Mouse (Mus musculus): Measurements from ENCODE around the gene Pgf. TPM values are rescaled to one million over a fixed set of nuclear protein-coding genes. Genes with fewer than 3 reads are reported as not detected.

Gene Pgf
- polyA plus RNA-seq, 1 experiment from 2014 or later: 16.3 TPM

- Histone ChIP-seq H3K36me3 (ENCODE audit: control insufficient read depth, insufficient read depth, low read length) (no peaks in the 10 kb centered on the region), H3K9ac (ENCODE audit: low read depth, low read length) (no peak overlapping the region), H3K9me3 (ENCODE audit: control insufficient read depth, low read length) (no peaks in the 10 kb centered on the region), H3K4me2 (replicated peaks; ENCODE audit: low read depth, low read length) (no peak overlapping the region), H3K4me3 (ENCODE audit: low read length) (no peak overlapping the region), H3K4me1 (ENCODE audit: control insufficient read depth, insufficient read depth, low read length) (peaks cover 4% of the 10 kb centered on the region; the same call in 1 of the 2 replicates), H3K27ac (ENCODE audit: low read depth, low read length) (no peak overlapping the region), H3K27me3 (ENCODE audit: control insufficient read depth, insufficient read depth, low read length) (no peaks in the 10 kb centered on the region)
- WGBS: 81% methylated on average over 6 of the region's 6 CpGs
- no peak for ATAC-seq (ENCODE audit: low FRiP score, low TSS enrichment)
Measured at GRCm38 (mm10) chr12:85141096-85141495, 36.5 kb downstream of the Pgf start.

- H3K36me3 ChIP-seq (ENCODE audit: control insufficient read depth, insufficient read depth, low read length): peaks cover 3% of the 10 kb centered on the region; the same call in 1 of the 2 replicates
- 54% methylated on average over 18 of the region's 18 CpGs for WGBS
- no peak overlapping the region for H3K4me2 ChIP-seq (replicated peaks; ENCODE audit: low read depth, low read length)
Measured at GRCm38 (mm10) chr12:85140036-85140701, 37.4 kb downstream of the Pgf start.

GRCm38 (mm10) chr12:85136627-85137026, 41.0 kb downstream of the Pgf start:
- peaks cover 35% of the 10 kb centered on the region for H3K36me3 ChIP-seq (ENCODE audit: control insufficient read depth, insufficient read depth, low read length)
- no peak overlapping the region for H3K9ac ChIP-seq (ENCODE audit: low read depth, low read length)
- H3K9me3 ChIP-seq (ENCODE audit: control insufficient read depth, low read length): no peaks in the 10 kb centered on the region
- no peak overlapping the region for H3K4me3 ChIP-seq (ENCODE audit: low read length)
- no peaks in the 10 kb centered on the region for H3K27me3 ChIP-seq (ENCODE audit: control insufficient read depth, insufficient read depth, low read length)
- H3K27ac ChIP-seq (ENCODE audit: low read depth, low read length): no peak overlapping the region
- WGBS: 79% methylated on average over 4 of the region's 4 CpGs
- no peaks in the 10 kb centered on the region for H3K4me1 ChIP-seq (ENCODE audit: control insufficient read depth, insufficient read depth, low read length)
- no peak for ATAC-seq (ENCODE audit: low FRiP score, low TSS enrichment)
- H3K4me2 ChIP-seq (replicated peaks; ENCODE audit: low read depth, low read length): no peak overlapping the region

More at GRCm38 (mm10) chr12:85140036-85140701, 37.4 kb downstream of the Pgf start:
- no peaks in the 10 kb centered on the region for H3K9me3 ChIP-seq (ENCODE audit: control insufficient read depth, low read length)
- no peak overlapping the region for H3K9ac ChIP-seq (ENCODE audit: low read depth, low read length)
- no peak overlapping the region for H3K4me3 ChIP-seq (ENCODE audit: low read length)
- no peaks in the 10 kb centered on the region for H3K4me1 ChIP-seq (ENCODE audit: control insufficient read depth, insufficient read depth, low read length)
- H3K27me3 ChIP-seq (ENCODE audit: control insufficient read depth, insufficient read depth, low read length): no peaks in the 10 kb centered on the region
- ATAC-seq (ENCODE audit: low FRiP score, low TSS enrichment): no peak
- no peak overlapping the region for H3K27ac ChIP-seq (ENCODE audit: low read depth, low read length)

DNA sequence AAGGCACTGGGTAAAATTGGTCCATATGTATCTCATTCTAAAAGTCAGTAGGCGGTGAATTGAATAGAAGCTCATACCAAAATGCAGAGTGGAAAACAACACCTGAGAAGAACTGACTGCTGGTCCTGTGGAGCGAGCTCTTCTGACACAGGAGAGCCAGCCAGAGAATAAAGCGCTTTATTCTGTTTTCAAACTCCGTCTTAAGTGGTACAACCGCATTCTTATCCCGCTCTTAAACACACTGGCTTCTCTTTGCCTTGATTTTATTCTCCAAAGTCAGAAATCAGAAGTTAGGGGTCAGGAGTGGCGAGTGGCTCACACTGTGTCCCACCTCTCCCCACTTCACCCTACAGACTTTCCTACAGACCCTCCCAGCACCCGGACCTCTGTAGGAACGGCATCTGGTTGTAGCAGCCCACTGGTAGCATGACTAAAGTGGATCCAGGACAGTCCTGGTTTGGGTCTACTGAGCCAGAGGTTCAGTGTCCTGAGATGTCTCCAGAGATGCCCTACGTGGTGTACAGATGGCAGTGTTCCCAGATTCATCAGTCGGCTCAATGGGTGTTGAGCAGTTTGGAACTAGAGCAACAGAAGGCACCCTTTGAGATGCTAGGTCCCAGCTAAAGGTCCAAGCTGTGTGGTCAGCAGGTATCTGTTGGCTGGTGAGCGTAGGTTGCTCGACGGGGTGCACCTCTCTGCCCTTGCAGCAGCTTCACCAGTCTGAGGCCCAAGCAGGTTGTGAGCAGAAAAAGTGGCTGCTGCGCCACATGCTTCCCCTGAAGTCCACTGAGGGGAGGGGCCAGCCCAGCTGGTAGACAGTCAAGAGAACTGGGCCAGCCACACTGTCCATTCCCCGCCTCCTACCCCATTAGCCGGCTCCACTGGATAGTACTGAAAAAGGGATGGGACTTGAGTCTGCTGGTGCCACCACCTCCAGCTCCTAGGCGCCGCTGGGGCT, 41.8 kb downstream of the Pgf start:
- no peaks in the 10 kb centered on the region for H3K27me3 ChIP-seq (ENCODE audit: control insufficient read depth, insufficient read depth, low read length)
- H3K4me1 ChIP-seq (ENCODE audit: control insufficient read depth, insufficient read depth, low read length): no peaks in the 10 kb centered on the region
- 79% methylated on average over 19 of the region's 19 CpGs for WGBS
- no peak overlapping the region for H3K9ac ChIP-seq (ENCODE audit: low read depth, low read length)
- H3K27ac ChIP-seq (ENCODE audit: low read depth, low read length): no peak overlapping the region
- H3K4me3 ChIP-seq (ENCODE audit: low read length): no peak overlapping the region
- H3K4me2 ChIP-seq (replicated peaks; ENCODE audit: low read depth, low read length): no peak overlapping the region
- no peaks in the 10 kb centered on the region for H3K9me3 ChIP-seq (ENCODE audit: control insufficient read depth, low read length)
- no peak for ATAC-seq (ENCODE audit: low FRiP score, low TSS enrichment)
- H3K36me3 ChIP-seq (ENCODE audit: control insufficient read depth, insufficient read depth, low read length): peaks cover 43% of the 10 kb centered on the region

DNA sequence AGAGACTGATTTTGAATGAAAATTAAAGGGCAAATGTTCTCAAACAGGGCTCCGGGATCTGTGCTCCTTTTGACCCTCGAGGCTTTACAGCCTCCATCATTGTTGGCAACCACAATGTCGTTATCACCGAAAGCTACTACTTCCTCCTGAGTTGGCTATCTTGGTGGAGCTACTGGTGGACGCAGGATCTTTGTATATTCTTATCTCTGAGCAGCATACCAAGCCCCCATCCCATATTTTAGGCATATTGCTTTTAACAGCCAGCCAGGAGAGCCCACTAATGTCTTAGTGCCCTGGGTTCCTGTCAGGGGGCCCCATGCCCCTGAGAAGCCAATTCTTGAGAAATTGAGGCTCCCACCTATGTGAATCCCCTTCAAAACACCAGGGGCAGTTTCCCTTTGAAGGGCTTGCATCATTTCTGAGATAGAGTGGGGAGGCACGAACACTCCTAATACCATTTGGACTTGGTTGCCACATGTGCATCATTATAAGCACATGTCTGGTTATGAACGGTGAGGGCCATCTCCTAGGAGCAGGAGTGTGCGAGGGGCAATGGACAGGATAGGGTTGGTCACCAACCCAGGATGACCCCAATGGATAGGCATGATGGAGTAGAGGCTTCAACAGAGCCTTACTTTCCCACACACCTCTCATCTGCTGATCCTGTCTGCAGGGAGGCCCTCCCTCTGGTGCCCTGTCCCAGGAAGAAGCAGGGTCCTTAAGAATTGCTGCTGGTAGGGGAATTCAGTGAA, 43.4 kb downstream of the Pgf start:
- Histone ChIP-seq H3K27me3 (ENCODE audit: control insufficient read depth, insufficient read depth, low read length) (no peaks in the 10 kb centered on the region), H3K4me2 (replicated peaks; ENCODE audit: low read depth, low read length) (no peak overlapping the region), H3K9me3 (ENCODE audit: control insufficient read depth, low read length) (no peaks in the 10 kb centered on the region), H3K4me1 (ENCODE audit: control insufficient read depth, insufficient read depth, low read length) (no peaks in the 10 kb centered on the region), H3K36me3 (ENCODE audit: control insufficient read depth, insufficient read depth, low read length) (peaks cover 59% of the 10 kb centered on the region), H3K4me3 (ENCODE audit: low read length) (no peak overlapping the region), H3K27ac (ENCODE audit: low read depth, low read length) (no peak overlapping the region), H3K9ac (ENCODE audit: low read depth, low read length) (no peak overlapping the region)
- no peak for ATAC-seq (ENCODE audit: low FRiP score, low TSS enrichment)
- WGBS: 87% methylated on average over 8 of the region's 8 CpGs

GRCm38 (mm10) chr12:85131361-85131760, 46.2 kb downstream of the Pgf start:
- Histone ChIP-seq H3K9me3 (ENCODE audit: control insufficient read depth, low read length) (no peaks in the 10 kb centered on the region), H3K4me3 (ENCODE audit: low read length) (no peak overlapping the region), H3K9ac (ENCODE audit: low read depth, low read length) (no peak overlapping the region), H3K4me2 (replicated peaks; ENCODE audit: low read depth, low read length) (no peak overlapping the region), H3K27ac (ENCODE audit: low read depth, low read length) (no peak overlapping the region), H3K4me1 (ENCODE audit: control insufficient read depth, insufficient read depth, low read length) (no peaks in the 10 kb centered on the region), H3K27me3 (ENCODE audit: control insufficient read depth, insufficient read depth, low read length) (no peaks in the 10 kb centered on the region), H3K36me3 (ENCODE audit: control insufficient read depth, insufficient read depth, low read length) (peaks cover 81% of the 10 kb centered on the region)
- no peak for ATAC-seq (ENCODE audit: low FRiP score, low TSS enrichment)
- WGBS: 91% methylated on average over 6 of the region's 6 CpGs

GRCm38 (mm10) chr12:85129426-85129978, 48.1 kb downstream of the Pgf start:
- H3K27ac ChIP-seq (ENCODE audit: low read depth, low read length): no peak overlapping the region
- H3K36me3 ChIP-seq (ENCODE audit: control insufficient read depth, insufficient read depth, low read length): peaks cover 87% of the 10 kb centered on the region
- no peak overlapping the region for H3K4me2 ChIP-seq (replicated peaks; ENCODE audit: low read depth, low read length)
- ATAC-seq (ENCODE audit: low FRiP score, low TSS enrichment): no peak
- H3K27me3 ChIP-seq (ENCODE audit: control insufficient read depth, insufficient read depth, low read length): no peaks in the 10 kb centered on the region
- no peaks in the 10 kb centered on the region for H3K4me1 ChIP-seq (ENCODE audit: control insufficient read depth, insufficient read depth, low read length)
- no peaks in the 10 kb centered on the region for H3K9me3 ChIP-seq (ENCODE audit: control insufficient read depth, low read length)
- H3K9ac ChIP-seq (ENCODE audit: low read depth, low read length): no peak overlapping the region
- no peak overlapping the region for H3K4me3 ChIP-seq (ENCODE audit: low read length)
- WGBS: 93% methylated on average over 9 of the region's 9 CpGs

DNA sequence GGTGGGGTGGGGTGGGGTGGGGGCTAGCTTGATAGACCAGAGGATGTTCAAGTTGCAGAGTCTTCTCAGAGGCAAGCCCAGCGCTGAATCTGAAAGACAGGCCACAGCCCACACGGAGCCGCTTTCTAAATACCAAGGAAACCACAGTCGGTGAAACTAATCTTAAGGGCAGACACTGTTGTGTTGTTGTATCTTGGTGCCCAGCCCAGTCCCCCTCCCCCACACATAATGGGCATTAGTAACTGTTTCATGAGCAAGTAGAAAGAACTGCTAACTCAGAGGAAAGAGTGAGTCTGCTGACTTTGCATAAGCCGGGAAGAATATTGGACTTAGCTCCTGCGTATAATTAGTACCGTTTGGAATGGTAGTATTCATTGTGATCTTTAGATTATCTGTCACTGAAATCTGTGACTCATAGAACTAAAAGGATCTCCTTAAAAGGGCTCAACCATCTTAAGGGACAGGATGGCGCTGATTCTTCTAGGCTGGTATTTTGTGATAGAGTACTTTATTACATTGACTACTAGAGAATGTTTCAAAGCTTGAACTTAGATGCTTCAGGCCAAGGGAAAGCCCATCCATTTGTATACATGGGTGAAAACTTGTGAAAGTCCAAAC, 50.5 kb downstream of the Pgf start:
- WGBS: 83% methylated on average over 8 of the region's 8 CpGs
- Histone ChIP-seq H3K36me3 (ENCODE audit: control insufficient read depth, insufficient read depth, low read length) (peaks cover 88% of the 10 kb centered on the region), H3K4me2 (replicated peaks; ENCODE audit: low read depth, low read length) (no peak overlapping the region), H3K4me1 (ENCODE audit: control insufficient read depth, insufficient read depth, low read length) (no peaks in the 10 kb centered on the region), H3K9ac (ENCODE audit: low read depth, low read length) (no peak overlapping the region), H3K27me3 (ENCODE audit: control insufficient read depth, insufficient read depth, low read length) (no peaks in the 10 kb centered on the region), H3K27ac (ENCODE audit: low read depth, low read length) (no peak overlapping the region), H3K9me3 (ENCODE audit: control insufficient read depth, low read length) (no peaks in the 10 kb centered on the region), H3K4me3 (ENCODE audit: low read length) (no peak overlapping the region)
- no peak for ATAC-seq (ENCODE audit: low FRiP score, low TSS enrichment)

Data from kidney, embryonic 14.5 days (tissue).